Mouse (Mus musculus) heart, embryonic 12.5 days (tissue): Measurements from ENCODE around the gene Cnksr3. TPM values are rescaled to one million over a fixed set of nuclear protein-coding genes. Genes with fewer than 3 reads are reported as not detected.

Experiments used
- ATAC-seq: fragments of 200-750 bp; cut with Nextera tagmentation; 2 replicates; pipeline ENCODE4 v1.8.0; 2017; ENCODE audit warnings: moderate TSS enrichment, moderate library complexity; ENCODE audit not compliant: insufficient number of reproducible peaks, low FRiP score
- H3K27ac ChIP-seq: fragments of 300-500 bp; sonication (generic); 2 replicates; pipeline ENCODE4 v1.5.1; 2016; ENCODE audit warnings: mild to moderate bottlenecking, moderate library complexity; ENCODE audit not compliant: poor library complexity, severe bottlenecking
- H3K27me3 ChIP-seq: fragments of 300-500 bp; sonication (generic); replicated peaks from 2 replicates; pipeline ENCODE4 v1.6.1; 2016; ENCODE audit warnings: mild to moderate bottlenecking, moderate library complexity
- H3K36me3 ChIP-seq: fragments of 300-500 bp; sonication (generic); 2 replicates; pipeline ENCODE4 v1.6.1; 2016; ENCODE audit warnings: mild to moderate bottlenecking, moderate library complexity
- H3K4me1 ChIP-seq: fragments of 300-500 bp; sonication (generic); replicated peaks from 2 replicates; pipeline ENCODE4 v1.6.1; 2016; ENCODE audit warnings: mild to moderate bottlenecking
- H3K4me2 ChIP-seq: fragments of 300-500 bp; sonication (generic); 2 replicates; pipeline ENCODE4 v1.6.1; 2016; ENCODE audit warnings: mild to moderate bottlenecking, moderate library complexity
- H3K4me3 ChIP-seq: fragments of 300-500 bp; sonication (generic); 2 replicates; pipeline ENCODE4 v1.5.1; 2016; ENCODE audit warnings: mild to moderate bottlenecking
- H3K9ac ChIP-seq: fragments of 300-500 bp; sonication (generic); 2 replicates; pipeline ENCODE4 v1.6.1; 2016; ENCODE audit warnings: mild to moderate bottlenecking, moderate library complexity
- H3K9me3 ChIP-seq: fragments of 300-500 bp; sonication (generic); replicated peaks from 2 replicates; pipeline ENCODE4 v1.6.1; 2016; ENCODE audit warnings: mild to moderate bottlenecking, moderate library complexity
- WGBS: fragments of 180-500 bp; shearing (Covaris S2); methylation state at CpG from one replicate; pipeline ENCODE4 v1.1.7; 2016; 5-methylcytosine and 5-hydroxymethylcytosine counted together
- polyA plus RNA-seq: library from polyadenylated mRNA; unstranded; fragments of >200 nt; fragmentation: Nextera tagmentation; extraction: Ambion mirVana; gene quantifications from 2 replicates; pipeline ENCODE4 v1.2.1, GENCODE M21; 2016

Cnksr3 gene
- polyA plus RNA-seq, 1 experiment from 2014 or later, result 7.0 TPM

GRCm38 (mm10) chr10:7076201-7076600 is 135.8 kb downstream of the Cnksr3 start:
- no peak overlapping the region for H3K9ac ChIP-seq
- H3K4me3 ChIP-seq, result no peak overlapping the region
- H3K36me3 ChIP-seq, result no peaks in the 10 kb centered on the region
- H3K9me3 ChIP-seq, result no peaks in the 10 kb centered on the region
- H3K4me2 ChIP-seq, result no peak overlapping the region; the same call in 1 of the 2 replicates
- H3K4me1 ChIP-seq, result 0 out of 2 replicates have a peak, but pooled peaks cover 7% of the 10 kb centered on the region
- WGBS, result 9% methylated on average over 8 of the region's 8 CpGs
- no peaks in the 10 kb centered on the region for H3K27me3 ChIP-seq
- no peak overlapping the region for H3K27ac ChIP-seq
- peak; percentile 76; the same call in 1 of the 2 replicates for ATAC-seq

GRCm38 (mm10) chr10:7075661-7076060 is 136.4 kb downstream of the Cnksr3 start:
- Histone ChIP-seq H3K36me3 (no peaks in the 10 kb centered on the region), H3K9ac (no peak overlapping the region), H3K4me1 (0 out of 2 replicates have a peak, but pooled peaks cover 7% of the 10 kb centered on the region), H3K4me3 (no peak overlapping the region), H3K4me2 (no peak overlapping the region), H3K27me3 (no peaks in the 10 kb centered on the region), H3K27ac (no peak overlapping the region), H3K9me3 (no peaks in the 10 kb centered on the region)
- 79% methylated on average over 2 of the region's 2 CpGs for WGBS
- ATAC-seq, result no peak

GRCm38 (mm10) chr10:7074231-7074630 is 137.8 kb downstream of the Cnksr3 start:
- Histone ChIP-seq H3K4me3 (no peak overlapping the region), H3K9me3 (no peaks in the 10 kb centered on the region), H3K9ac (no peak overlapping the region), H3K4me1 (0 out of 2 replicates have a peak, but pooled peaks cover 7% of the 10 kb centered on the region), H3K4me2 (no peak overlapping the region), H3K36me3 (no peaks in the 10 kb centered on the region), H3K27me3 (no peaks in the 10 kb centered on the region), H3K27ac (no peak overlapping the region)
- WGBS, result 77% methylated on average over 2 of the region's 2 CpGs
- ATAC-seq, result no peak

GRCm38 (mm10) chr10:7070924-7071323 is 141.1 kb downstream of the Cnksr3 start:
- 80% methylated on average over 5 of the region's 5 CpGs for WGBS
- no peak overlapping the region for H3K9ac ChIP-seq
- H3K4me2 ChIP-seq, result no peak overlapping the region
- H3K27me3 ChIP-seq, result no peaks in the 10 kb centered on the region
- H3K4me1 ChIP-seq, result no peaks in the 10 kb centered on the region
- H3K36me3 ChIP-seq, result no peaks in the 10 kb centered on the region
- ATAC-seq, result no peak
- H3K9me3 ChIP-seq, result no peaks in the 10 kb centered on the region
- H3K27ac ChIP-seq, result no peak overlapping the region
- H3K4me3 ChIP-seq, result no peak overlapping the region

GRCm38 (mm10) chr10:7070100-7070835 is 141.8 kb downstream of the Cnksr3 start:
- H3K27me3 ChIP-seq, result no peaks in the 10 kb centered on the region
- H3K4me1 ChIP-seq, result no peaks in the 10 kb centered on the region
- no peaks in the 10 kb centered on the region for H3K36me3 ChIP-seq
- WGBS, result 55% methylated on average over 8 of the region's 8 CpGs
- no peak overlapping the region for H3K4me3 ChIP-seq
- no peak for ATAC-seq
- no peak overlapping the region for H3K27ac ChIP-seq
- no peaks in the 10 kb centered on the region for H3K9me3 ChIP-seq
- H3K9ac ChIP-seq, result no peak overlapping the region
- H3K4me2 ChIP-seq, result no peak overlapping the region

GRCm38 (mm10) chr10:7069090-7069489 is 142.9 kb downstream of the Cnksr3 start:
- Histone ChIP-seq H3K27ac (no peak overlapping the region), H3K4me1 (no peaks in the 10 kb centered on the region), H3K27me3 (no peaks in the 10 kb centered on the region), H3K4me3 (no peak overlapping the region), H3K4me2 (no peak overlapping the region), H3K36me3 (no peaks in the 10 kb centered on the region), H3K9me3 (no peaks in the 10 kb centered on the region), H3K9ac (no peak overlapping the region)
- 85% methylated on average over 2 of the region's 2 CpGs for WGBS
- ATAC-seq, result no peak

Other genes starting within 250 kb of the Cnksr3 start
- 0.04 and 0.08 TPM in 2 replicates for gene Ipcef1, start 159.8 kb downstream of the Cnksr3 start, polyA plus RNA-seq